Mouse (Mus musculus) right cerebral cortex, postnatal 14 days (tissue): ENCODE measurements around the gene Wnt8b.

Experiments
- DNase-seq: peaks from one replicate; pipeline ENCODE4 v3.0.0; 2022

Wnt8b gene

DNA sequence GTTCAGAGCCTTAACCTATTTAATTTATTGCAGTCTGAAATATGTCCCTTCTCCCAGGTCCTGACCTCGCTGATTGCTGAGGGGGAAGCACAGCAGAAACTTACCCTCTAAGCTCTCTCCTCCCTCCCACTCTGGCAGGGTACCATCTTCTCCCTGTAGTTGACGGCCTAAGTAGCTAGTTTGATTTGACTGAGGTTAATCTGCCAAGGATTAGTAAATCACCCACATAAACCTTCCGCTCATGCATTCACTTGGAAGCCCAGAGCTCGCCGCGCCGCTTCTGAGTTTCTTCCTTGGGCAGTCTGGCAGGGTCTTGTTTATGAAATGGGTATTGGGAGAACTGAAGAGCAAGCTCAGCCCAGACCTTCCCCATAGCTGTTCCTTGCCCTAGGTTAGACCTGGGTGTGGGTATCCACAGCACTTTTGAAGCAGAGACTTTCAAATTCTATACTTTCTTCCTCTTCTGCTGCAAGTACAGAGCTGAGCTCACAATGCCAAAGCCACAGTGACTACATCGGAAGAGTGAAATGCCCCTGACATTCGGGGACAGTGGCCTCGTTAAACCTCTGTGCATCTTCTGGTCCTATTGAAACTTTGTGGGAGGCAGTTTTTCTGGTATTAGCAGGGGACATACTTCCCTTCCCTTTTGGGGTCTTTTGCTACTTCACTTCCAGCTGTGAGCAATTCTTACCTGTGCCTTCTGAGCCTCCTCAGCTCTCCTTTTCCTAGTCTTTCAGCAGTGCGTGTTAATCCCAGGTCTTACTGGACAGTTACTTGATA, 20.0 kb downstream of the Wnt8b start:
- no peak for DNase-seq

DNA sequence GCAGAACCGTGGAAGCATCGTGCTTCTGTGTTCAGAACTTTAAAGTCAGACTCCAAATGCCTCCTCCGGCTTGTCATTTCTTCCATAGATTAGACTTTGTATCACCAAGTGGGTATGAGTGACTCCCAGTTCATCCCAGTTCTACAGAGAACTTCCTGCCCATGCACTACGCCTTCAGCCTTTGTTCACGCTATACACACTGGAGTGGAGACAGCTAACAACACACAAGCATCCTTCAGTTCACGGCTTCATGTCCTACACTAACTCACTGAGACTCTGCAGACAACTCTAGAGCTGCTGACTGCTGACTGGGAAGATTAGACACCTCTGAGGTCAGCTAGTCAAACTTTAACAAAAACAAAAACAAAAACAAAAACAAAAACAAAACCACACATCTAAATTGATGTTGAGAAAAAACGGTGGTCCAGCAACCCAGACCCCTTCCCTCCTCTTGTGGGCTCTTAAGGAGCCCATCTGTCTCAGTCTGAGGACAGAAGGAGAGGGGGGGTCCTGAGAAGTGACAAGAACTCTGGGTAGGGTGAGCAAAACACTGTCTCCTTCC, 20.7 kb downstream of the Wnt8b start:
- DNase-seq: no peak

DNA sequence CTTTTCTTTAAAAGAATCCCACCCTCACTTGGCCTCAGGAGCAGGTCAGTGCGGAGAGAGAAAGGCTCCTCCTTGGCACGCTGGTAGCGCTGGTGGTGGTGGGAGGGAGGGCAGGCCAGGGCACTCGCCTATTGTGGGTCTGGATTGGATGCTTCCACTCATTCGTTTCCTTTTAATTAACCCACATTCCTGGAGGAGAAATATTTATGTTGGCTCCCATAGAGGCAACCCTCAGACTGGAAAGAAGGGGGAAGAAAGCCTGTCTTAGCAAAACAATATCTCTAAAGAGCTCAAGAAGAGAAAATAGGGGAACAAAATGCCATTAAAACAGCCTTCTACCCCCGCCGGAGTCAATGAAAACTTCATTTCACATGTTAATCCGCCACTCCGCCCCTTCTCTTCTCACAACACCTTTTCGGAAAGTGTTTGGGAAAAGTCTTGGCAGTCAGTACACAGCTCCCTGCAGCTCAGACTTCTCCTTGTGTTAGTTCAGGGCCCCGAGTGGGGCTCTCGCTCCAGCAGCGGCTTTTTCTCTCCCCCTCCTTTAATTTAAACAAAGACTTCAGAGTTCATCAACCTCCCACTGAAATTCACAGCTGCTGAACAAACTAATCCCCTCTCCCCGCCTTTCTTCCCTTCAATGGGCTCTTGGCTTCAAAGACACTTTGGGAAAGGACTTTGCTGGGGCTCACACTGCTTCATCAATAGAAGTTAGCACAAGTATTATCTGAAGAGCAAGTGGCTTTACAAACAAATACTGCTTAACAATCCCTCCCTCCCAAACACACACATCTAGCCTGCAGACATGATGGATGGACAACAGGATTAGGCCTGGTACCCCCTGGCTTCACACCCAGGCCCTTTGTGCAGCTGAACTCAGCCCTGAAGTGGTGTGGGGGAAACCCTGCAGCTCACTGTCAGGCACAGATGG, 21.5 kb downstream of the Wnt8b start:
- DNase-seq: no peak

DNA sequence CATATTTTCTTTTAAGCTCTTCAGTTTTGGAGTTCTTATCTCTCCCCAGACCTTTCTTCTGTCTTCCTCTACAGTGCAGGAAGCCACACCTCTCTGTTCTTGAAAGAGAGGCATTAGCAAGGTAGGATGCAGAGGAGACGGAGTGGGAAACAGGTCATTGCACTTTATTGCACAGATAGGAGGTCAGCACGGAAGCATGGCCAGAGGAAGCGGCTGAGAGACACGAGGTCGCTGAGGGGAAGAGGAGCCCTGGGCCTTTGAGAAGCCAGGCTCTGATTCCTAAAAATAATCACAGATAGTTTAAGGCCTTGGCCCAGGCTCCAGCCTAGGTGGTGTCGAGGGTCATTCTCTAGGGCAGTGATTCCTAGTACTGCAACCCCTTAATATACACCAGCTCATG, 22.5 kb downstream of the Wnt8b start:
- no peak for DNase-seq

DNA sequence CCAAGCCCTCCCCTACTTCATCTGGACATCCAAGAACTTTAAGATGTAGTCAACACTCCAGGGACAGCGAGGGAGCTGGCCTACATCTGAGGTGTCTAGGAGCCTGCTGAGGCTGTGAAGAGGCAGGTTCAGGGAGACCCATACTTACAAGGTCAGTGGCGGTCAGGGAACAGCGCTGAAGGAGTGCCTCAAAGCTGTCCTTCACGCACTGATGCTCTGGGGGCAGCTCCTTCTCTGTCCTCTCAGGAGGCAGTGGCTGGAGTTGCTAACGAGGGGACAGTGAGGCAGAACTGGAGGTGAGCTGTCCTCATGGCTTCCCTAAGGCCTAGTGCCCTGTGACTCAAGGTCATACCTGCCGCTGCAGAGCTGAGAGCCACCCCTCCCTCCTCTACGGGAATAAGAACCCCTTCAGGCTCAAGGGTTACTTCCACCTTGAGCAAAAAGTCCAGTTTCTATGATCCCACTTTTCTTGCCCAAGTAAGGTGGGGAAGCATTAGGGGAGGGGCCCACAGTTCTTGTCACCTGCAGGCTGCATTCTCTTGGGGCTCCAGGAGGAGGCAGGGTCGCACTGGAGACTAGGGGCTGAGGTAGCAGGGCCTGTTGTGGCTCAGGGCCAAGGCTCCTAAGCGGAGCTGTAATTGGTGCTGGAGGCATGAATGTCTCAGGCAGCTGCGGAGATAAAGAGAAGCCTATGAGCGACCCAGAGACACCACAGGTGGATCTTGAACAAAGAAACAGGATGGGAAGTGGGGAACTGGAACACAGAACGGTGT, 24.9 kb downstream of the Wnt8b start:
- DNase-seq: no peak

DNA sequence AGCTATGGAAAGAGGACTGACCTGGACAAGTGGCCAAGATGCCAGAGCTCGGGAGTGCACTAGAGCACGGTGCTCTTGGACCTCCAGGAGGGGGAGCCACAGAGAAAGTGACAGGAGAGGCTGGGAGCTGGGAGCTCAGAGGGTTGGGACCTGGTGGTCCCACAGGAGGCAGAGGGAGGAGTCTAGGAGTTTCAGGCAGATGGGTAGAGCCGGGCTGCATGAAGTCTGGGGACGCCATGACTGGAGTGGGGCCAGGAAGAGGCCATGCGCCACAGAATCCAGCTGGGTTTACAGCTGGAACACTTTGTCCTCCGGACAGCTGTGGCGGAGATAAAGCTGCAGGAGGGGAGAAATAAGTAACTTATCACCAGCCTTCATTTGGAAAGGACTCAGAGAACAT, 25.9 kb downstream of the Wnt8b start:
- no peak for DNase-seq

DNA sequence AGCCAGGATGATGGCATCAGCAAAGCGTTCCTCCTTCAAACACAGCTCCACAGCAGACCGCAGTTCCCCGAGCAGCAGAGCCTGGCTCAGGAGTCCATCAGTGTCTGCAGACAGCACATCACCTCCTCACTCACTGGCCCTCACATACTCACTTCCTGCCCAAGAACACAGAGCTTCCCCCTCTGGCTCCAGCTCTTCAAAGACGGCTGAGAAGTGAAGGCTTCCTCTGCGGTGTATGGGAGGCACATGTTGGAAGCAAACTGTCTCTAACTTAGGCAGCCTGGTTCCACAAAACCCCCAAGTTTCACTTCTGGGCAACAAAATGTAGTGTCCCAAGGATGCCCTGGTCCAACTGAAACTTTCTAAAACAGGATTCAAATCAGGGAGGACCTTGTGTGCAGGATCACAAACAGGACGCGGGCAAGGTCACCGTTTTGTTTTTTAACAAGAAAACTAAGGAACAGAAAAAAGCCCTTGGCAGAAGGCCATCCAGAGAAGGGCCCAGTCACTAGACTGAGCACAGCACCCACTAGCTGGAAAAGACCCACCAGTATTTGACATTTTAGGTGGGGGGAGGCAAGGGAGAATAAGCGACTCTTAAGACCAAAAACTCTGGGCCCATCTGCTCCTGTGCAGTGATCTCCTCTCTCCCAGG, 32.4 kb downstream of the Wnt8b start:
- no peak for DNase-seq

- DNase-seq: no peak
Observed at GRCm38 (mm10) chr19:44530018-44530417, 36.7 kb downstream of the Wnt8b start.

DNA sequence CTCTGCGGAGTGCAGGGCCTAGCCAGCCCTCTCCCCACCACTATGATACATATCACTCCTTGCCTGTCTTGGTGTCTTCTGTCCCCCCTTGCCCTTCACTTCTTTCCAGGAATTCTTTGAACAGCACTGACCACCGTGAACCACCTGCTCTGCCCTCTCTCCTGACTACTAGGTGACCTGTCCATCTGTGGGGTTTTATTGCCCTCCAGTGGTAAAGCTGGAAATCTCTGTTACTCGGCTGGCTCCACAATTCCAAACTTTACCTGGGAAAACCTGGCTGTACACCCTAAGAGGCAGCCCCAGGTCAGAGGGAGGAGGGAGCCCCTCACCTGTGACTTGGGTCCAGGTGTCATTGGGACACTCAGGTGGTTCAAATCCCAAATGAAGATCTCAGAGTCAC, 42.1 kb downstream of the Wnt8b start:
- DNase-seq: no peak

DNA sequence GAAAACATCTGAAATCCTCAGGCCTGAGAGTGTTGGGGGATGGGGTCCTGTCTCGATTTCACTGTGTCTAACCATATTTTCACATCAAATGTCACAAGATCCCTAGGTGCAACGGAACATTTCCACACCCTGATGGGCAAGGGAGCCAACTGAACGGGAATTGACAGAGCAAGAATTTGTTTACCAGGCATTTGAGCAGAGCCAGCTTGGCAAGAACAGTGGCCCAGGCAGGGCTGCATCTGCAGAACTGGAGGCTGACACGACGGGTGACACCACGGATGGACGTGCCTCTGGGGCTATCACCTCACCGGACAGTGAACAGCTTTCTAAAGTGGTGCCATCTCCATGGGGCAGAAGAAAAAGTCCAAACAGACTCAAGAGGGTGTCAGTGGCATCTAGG, 44.1 kb downstream of the Wnt8b start:
- DNase-seq: no peak

- no peak for DNase-seq
Observed at GRCm38 (mm10) chr19:44542694-44543178, 49.5 kb downstream of the Wnt8b start.

- no peak for DNase-seq
Observed at GRCm38 (mm10) chr19:44544372-44544771, 51.1 kb downstream of the Wnt8b start.

DNA sequence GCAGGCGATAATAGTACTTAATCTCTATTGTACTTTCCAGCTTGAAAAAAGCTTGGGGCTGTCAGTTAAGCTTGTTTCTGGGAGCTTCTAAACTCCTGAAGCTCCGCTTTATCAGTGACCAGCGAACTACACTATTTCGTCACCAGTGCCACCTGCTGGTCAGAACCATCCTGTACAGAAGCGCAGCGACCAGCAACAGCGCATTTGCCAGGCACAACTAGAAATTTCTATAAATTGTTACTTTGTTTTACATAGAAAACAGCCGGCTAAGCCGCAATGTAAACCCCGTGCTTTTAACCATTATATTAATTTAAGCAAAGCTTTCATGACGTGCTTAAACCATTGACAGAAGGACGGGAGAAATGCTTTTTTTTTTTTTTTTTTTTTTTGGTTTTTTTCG, 51.5 kb downstream of the Wnt8b start:
- peak; percentile 79 for DNase-seq

- peak; percentile 16 for DNase-seq
Observed at GRCm38 (mm10) chr19:44545321-44546041, 52.2 kb downstream of the Wnt8b start, which contains the start of gene Sec31b. Gene Sec31b (minus strand): TSS chr19:44545864.

DNA sequence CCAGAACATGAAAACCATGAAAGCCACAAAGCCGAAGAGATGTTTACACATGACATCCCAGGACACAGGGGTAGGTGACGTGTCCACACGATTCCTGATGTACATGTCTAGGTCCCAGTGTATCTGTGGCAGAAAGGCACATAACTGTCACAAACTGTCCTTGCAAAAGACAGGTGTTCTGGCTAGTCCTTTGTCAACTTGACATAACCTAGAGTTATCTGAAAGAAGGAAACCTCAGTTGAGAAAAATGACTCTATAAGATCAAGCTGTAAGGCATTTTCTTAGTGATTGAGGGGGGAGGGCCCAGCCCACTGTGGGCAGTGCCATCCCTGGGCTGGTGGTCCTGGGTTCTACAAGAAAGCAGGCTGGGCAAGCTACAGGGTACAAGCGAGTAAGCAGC, 59.5 kb downstream of the Wnt8b start, which contains the start of gene Gm20538:
Gene Gm20538, minus strand, starts transcription at position 101 of the 400 bp plus-strand sequence.
- no peak for DNase-seq

DNA sequence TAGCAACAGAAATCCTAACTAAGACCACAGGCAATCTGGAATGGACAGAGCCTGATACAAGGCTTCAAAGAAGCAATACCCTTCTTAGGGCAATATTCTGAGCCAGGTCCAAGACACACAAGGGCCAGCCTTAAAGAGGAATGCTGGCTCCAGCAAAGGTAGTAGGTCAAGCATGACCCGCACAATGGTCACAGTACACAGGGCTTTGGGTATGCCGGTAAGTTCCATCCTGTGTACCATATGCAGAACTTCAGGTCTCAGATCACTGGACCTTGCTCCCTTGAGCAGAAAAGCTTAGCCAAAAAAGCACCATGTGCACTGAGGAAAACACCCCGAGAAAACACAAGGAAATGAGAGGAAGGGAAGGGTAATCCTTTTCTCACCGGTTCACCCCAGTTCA, 60.0 kb downstream of the Wnt8b start:
- DNase-seq: no peak

DNA sequence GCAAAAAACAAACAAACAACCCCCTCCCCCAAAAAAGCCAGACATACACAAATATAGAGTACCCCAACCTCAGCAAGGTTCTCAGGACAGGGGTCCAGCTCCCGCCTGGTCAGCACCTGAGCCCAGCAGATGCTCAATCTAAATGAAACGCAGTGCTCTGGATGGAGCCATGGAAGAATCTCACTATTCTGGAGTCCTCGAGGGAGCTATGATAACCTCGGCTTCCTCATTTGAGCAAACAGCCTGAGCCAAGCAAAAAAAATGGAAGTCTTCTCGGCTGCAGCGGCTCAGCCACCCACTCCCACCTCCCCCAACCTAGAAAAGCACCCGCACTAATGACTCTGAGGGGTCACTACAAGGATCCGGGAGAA, 61.2 kb downstream of the Wnt8b start:
- no peak for DNase-seq

GRCm38 (mm10) chr19:44554861-44555590, 61.8 kb downstream of the Wnt8b start, which contains the start of gene Ndufb8:
Gene Ndufb8 (minus strand): TSS chr19:44555440.
- DNase-seq: peak; percentile 96

- DNase-seq: peak; percentile 90
Observed at GRCm38 (mm10) chr19:44562652-44563206, 69.5 kb downstream of the Wnt8b start, which contains the start of gene Hif1an. Gene Hif1an (plus strand): TSS chr19:44562850.
